Mouse (Mus musculus) heart, postnatal 0 days (tissue): Measurements from ENCODE around the gene Gemin6. TPM values are rescaled to one million over a fixed set of nuclear protein-coding genes. Genes with fewer than 3 reads are reported as not detected.

Source experiments
- ATAC-seq: fragments of 200-750 bp; cut with Nextera tagmentation; 2 replicates; pipeline ENCODE4 v1.8.0; 2017; ENCODE audit warnings: low read depth, moderate number of reproducible peaks, moderate library complexity; ENCODE audit not compliant: insufficient read depth
- DNase-seq: peaks from one replicate; pipeline ENCODE4 v3.0.0-alpha.2; 2016; ENCODE audit warnings: low spot score
- H3K27ac ChIP-seq: fragments of 300-500 bp; sonication (generic); 2 replicates; pipeline ENCODE4 v1.5.1; 2014; ENCODE audit warnings: low read depth, mild to moderate bottlenecking
- H3K27me3 ChIP-seq: fragments of 300-500 bp; sonication (generic); 2 replicates; pipeline ENCODE4 v1.6.1; 2014; ENCODE audit warnings: low read length, mixed read lengths; ENCODE audit not compliant: control insufficient read depth, insufficient read depth
- H3K36me3 ChIP-seq: fragments of 300-500 bp; sonication (generic); replicated peaks from 2 replicates; pipeline ENCODE4 v1.6.1; 2014; ENCODE audit warnings: low read length, mixed read lengths; ENCODE audit not compliant: control insufficient read depth, insufficient read depth
- H3K4me1 ChIP-seq: fragments of 300-500 bp; sonication (generic); 2 replicates; pipeline ENCODE4 v1.6.1; 2014; ENCODE audit warnings: antibody characterized with exemption; ENCODE audit not compliant: control insufficient read depth, insufficient read depth
- H3K4me2 ChIP-seq: fragments of 300-500 bp; sonication (generic); 2 replicates; pipeline ENCODE4 v1.6.1; 2014; ENCODE audit warnings: low read depth, mild to moderate bottlenecking, low read length, moderate library complexity
- H3K4me3 ChIP-seq: fragments of 300-500 bp; sonication (generic); 2 replicates; pipeline ENCODE4 v1.5.1; 2014; ENCODE audit warnings: low read depth, low read length
- H3K9ac ChIP-seq: fragments of 300-500 bp; sonication (generic); replicated peaks from 2 replicates; pipeline ENCODE4 v1.6.1; 2014; ENCODE audit warnings: low read depth, low read length, mixed read lengths
- H3K9me3 ChIP-seq: fragments of 300-500 bp; sonication (generic); replicated peaks from 2 replicates; pipeline ENCODE4 v1.6.1; 2016; ENCODE audit warnings: low read length; ENCODE audit not compliant: control insufficient read depth
- CTCF ChIP-seq: IDR thresholded peaks from 2 replicates; pipeline ENCODE4 v1.5.1; 2016; ENCODE audit warnings: antibody characterized with exemption, control low read depth, low read depth
- EP300 ChIP-seq: IDR thresholded peaks from 2 replicates; pipeline ENCODE4 v1.6.1; 2016; ENCODE audit warnings: antibody characterized with exemption, low read depth
- WGBS: fragments of 180-500 bp; shearing (Covaris S2); extraction: QIAGEN DNeasy Blood & Tissue Kit; methylation state at CpG from one replicate; pipeline ENCODE4 v1.1.7; 2014; 5-methylcytosine and 5-hydroxymethylcytosine counted together
- polyA plus RNA-seq: library from polyadenylated mRNA; unstranded; fragments of >200 nt; fragmentation: Nextera tagmentation; extraction: Ambion mirVana; gene quantifications from 2 replicates; pipeline ENCODE4 v1.2.1, GENCODE M21; 2015
- total RNA-seq: library from RNA; depleted of rRNA; stranded (reverse); fragments of >200 nt; gene quantifications from 2 replicates; pipeline ENCODE4 v1.2.3, GENCODE M21; 2014; ENCODE audit warnings: low replicate concordance

Gene Gemin6
- total and polyA plus RNA-seq, 2 experiments from 2014 or later = 4.7 to 13.3 TPM

- peak; percentile 98 for TF ChIP-seq CTCF
- TF ChIP-seq EP300 = no peak
- 0% methylated on average over 6 of the region's 6 CpGs for WGBS
- Histone ChIP-seq H3K4me2 (no peak overlapping the region), H3K4me3 (no peak overlapping the region), H3K9me3 (no peaks in the 10 kb centered on the region), H3K27me3 (no peaks in the 10 kb centered on the region), H3K9ac (no peak overlapping the region), H3K27ac (no peak overlapping the region), H3K4me1 (no peaks in the 10 kb centered on the region), H3K36me3 (no peaks in the 10 kb centered on the region)
- peak; percentile 89 for DNase-seq
- ATAC-seq = peak; percentile 83
Observed at GRCm38 (mm10) chr17:80179959-80180358, 44.3 kb upstream of the Gemin6 start.

GRCm38 (mm10) chr17:80180468-80180867 lies 43.8 kb upstream of the Gemin6 start:
- no peaks in the 10 kb centered on the region for H3K4me1 ChIP-seq
- no peak for TF ChIP-seq EP300
- TF ChIP-seq CTCF = no peak
- H3K36me3 ChIP-seq = no peaks in the 10 kb centered on the region
- no peaks in the 10 kb centered on the region for H3K9me3 ChIP-seq
- H3K27ac ChIP-seq = no peak overlapping the region
- H3K4me2 ChIP-seq = no peak overlapping the region
- no peak overlapping the region for H3K4me3 ChIP-seq
- no peak for DNase-seq
- no peak overlapping the region for H3K9ac ChIP-seq
- H3K27me3 ChIP-seq = no peaks in the 10 kb centered on the region
- ATAC-seq = no peak

- TF ChIP-seq EP300 = no peak
- no peak for TF ChIP-seq CTCF
- H3K27me3 ChIP-seq = no peaks in the 10 kb centered on the region
- H3K36me3 ChIP-seq = no peaks in the 10 kb centered on the region
- no peak for DNase-seq
- H3K4me2 ChIP-seq = no peak overlapping the region
- ATAC-seq = no peak
- H3K4me3 ChIP-seq = no peak overlapping the region
- H3K27ac ChIP-seq = no peak overlapping the region
- H3K9ac ChIP-seq = no peak overlapping the region
- H3K9me3 ChIP-seq = no peaks in the 10 kb centered on the region
- H3K4me1 ChIP-seq = no peaks in the 10 kb centered on the region
- WGBS = 86% methylated on average over 10 of the region's 10 CpGs
Observed at GRCm38 (mm10) chr17:80183615-80184014, 40.6 kb upstream of the Gemin6 start.

- Histone ChIP-seq H3K4me1 (no peaks in the 10 kb centered on the region), H3K27me3 (no peaks in the 10 kb centered on the region), H3K9me3 (no peaks in the 10 kb centered on the region), H3K27ac (no peak overlapping the region), H3K9ac (no peak overlapping the region), H3K4me3 (no peak overlapping the region), H3K36me3 (0 out of 2 replicates have a peak, but pooled peaks cover 11% of the 10 kb centered on the region), H3K4me2 (no peak overlapping the region)
- no peak for ATAC-seq
- WGBS = 66% methylated on average over 5 of the region's 5 CpGs
- peak; percentile 20 for DNase-seq
- no peak for TF ChIP-seq EP300
- TF ChIP-seq CTCF = peak; percentile 39
Observed at GRCm38 (mm10) chr17:80193075-80193474, 31.2 kb upstream of the Gemin6 start.

GRCm38 (mm10) chr17:80199160-80199778 lies 25.0 kb upstream of the Gemin6 start:
- Histone ChIP-seq H3K27ac (no peak overlapping the region), H3K27me3 (no peaks in the 10 kb centered on the region), H3K9me3 (no peaks in the 10 kb centered on the region), H3K36me3 (peaks cover 48% of the 10 kb centered on the region), H3K4me3 (no peak overlapping the region), H3K4me1 (0 out of 2 replicates have a peak, but pooled peaks cover 5% of the 10 kb centered on the region), H3K9ac (no peak overlapping the region), H3K4me2 (no peak overlapping the region)
- WGBS = 89% methylated on average over 3 of the region's 3 CpGs
- DNase-seq = no peak
- no peak for ATAC-seq
- TF ChIP-seq EP300 (no peak), CTCF (no peak)

- no peak overlapping the region for H3K27ac ChIP-seq
- H3K4me3 ChIP-seq = peak overlapping the region; percentile 86
- TF ChIP-seq CTCF (no peak), EP300 (no peak)
- no peaks in the 10 kb centered on the region for H3K9me3 ChIP-seq
- H3K4me1 ChIP-seq = 0 out of 2 replicates have a peak, but pooled peaks cover 5% of the 10 kb centered on the region
- peaks cover 36% of the 10 kb centered on the region for H3K36me3 ChIP-seq
- 6% methylated on average over 5 of the region's 5 CpGs for WGBS
- DNase-seq (no peak), ATAC-seq (no peak)
- H3K27me3 ChIP-seq = no peaks in the 10 kb centered on the region
- H3K4me2 ChIP-seq = peak overlapping the region; percentile 93
- H3K9ac ChIP-seq = peak overlapping the region; percentile 82; the same call in 1 of the 2 replicates
Observed at GRCm38 (mm10) chr17:80205657-80206056, 18.6 kb upstream of the Gemin6 start.
